Mouse (Mus musculus): ENCODE results near the gene Scly.

DNA sequence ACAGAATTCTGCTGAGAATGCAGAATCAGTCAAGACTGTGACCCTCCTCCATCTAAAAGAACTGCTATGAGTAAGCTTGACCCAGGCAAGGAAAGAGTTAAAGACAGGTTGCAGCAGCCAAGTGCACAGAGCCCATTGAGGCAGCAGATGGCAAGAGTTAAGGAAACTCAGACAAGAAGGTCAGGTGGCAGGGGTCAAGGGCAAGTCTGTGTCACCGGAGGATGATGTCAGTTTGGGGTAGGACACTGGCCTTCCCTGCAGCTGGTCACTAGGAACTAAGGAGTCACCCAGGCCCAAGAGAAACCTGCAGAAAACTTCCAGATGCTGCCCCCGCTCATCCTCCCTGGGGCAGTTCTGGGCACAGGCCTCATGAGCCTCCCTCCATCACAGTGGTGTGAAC is 26.5 kb downstream of the Scly start:
- TF ChIP-seq CTCF (IDR thresholded peaks at IDR 0.05; ENCODE audit: extremely low read depth, insufficient read depth, low read length) (no peak), POLR2A (IDR thresholded peaks at IDR 0.05; ENCODE audit: extremely low read depth, insufficient read depth, low read length) (no peak)
